Mouse (Mus musculus) kidney, embryonic 14.5 days (tissue): ENCODE measurements around the gene Dlg5. TPM values are rescaled to one million over a fixed set of nuclear protein-coding genes. Genes with fewer than 3 reads are reported as not detected.

Experiments used
- ATAC-seq: fragments of 200-750 bp; cut with Nextera tagmentation; 2 replicates; pipeline ENCODE4 v1.8.0; 2017; ENCODE audit warnings: moderate number of reproducible peaks, mild to moderate bottlenecking, moderate TSS enrichment, moderate library complexity; ENCODE audit not compliant: low FRiP score, low TSS enrichment
- H3K27ac ChIP-seq: fragments of 300-500 bp; sonication (generic); 2 replicates; pipeline ENCODE4 v1.5.1; 2014; ENCODE audit warnings: low read depth, mild to moderate bottlenecking, low read length, moderate library complexity, mixed read lengths
- H3K27me3 ChIP-seq: fragments of 300-500 bp; sonication (generic); 2 replicates; pipeline ENCODE4 v1.6.1; 2014; ENCODE audit warnings: mild to moderate bottlenecking, low read length; ENCODE audit not compliant: control insufficient read depth, insufficient read depth
- H3K36me3 ChIP-seq: fragments of 300-500 bp; sonication (generic); 2 replicates; pipeline ENCODE4 v1.6.1; 2014; ENCODE audit warnings: low read length, mixed read lengths; ENCODE audit not compliant: control insufficient read depth, insufficient read depth
- H3K4me1 ChIP-seq: fragments of 300-500 bp; sonication (generic); 2 replicates; pipeline ENCODE4 v1.6.1; 2014; ENCODE audit warnings: low read length, mixed read lengths; ENCODE audit not compliant: control insufficient read depth, insufficient read depth
- H3K4me2 ChIP-seq: fragments of 300-500 bp; sonication (generic); replicated peaks from 2 replicates; pipeline ENCODE4 v1.6.1; 2014; ENCODE audit warnings: low read depth, mild to moderate bottlenecking, low read length
- H3K4me3 ChIP-seq: fragments of 300-500 bp; sonication (generic); 2 replicates; pipeline ENCODE4 v1.5.1; 2014; ENCODE audit warnings: mild to moderate bottlenecking, low read length
- H3K9ac ChIP-seq: fragments of 300-500 bp; sonication (generic); 2 replicates; pipeline ENCODE4 v1.6.1; 2014; ENCODE audit warnings: low read depth, mild to moderate bottlenecking, low read length, moderate library complexity
- H3K9me3 ChIP-seq: fragments of 300-500 bp; sonication (generic); 2 replicates; pipeline ENCODE4 v1.6.1; 2016; ENCODE audit warnings: low read length; ENCODE audit not compliant: control insufficient read depth
- WGBS: fragments of 180-500 bp; shearing (Covaris S2); extraction: QIAGEN DNeasy Blood & Tissue Kit; methylation state at CpG from one replicate; pipeline ENCODE4 v1.1.7; 2014; 5-methylcytosine and 5-hydroxymethylcytosine counted together
- polyA plus RNA-seq: library from polyadenylated mRNA; unstranded; fragments of >200 nt; fragmentation: Nextera tagmentation; extraction: Ambion mirVana; gene quantifications from 2 replicates; pipeline ENCODE4 v1.2.1, GENCODE M21; 2014

Dlg5 gene
- polyA plus RNA-seq, 1 experiment from 2014 or later, result 26.9 TPM

- H3K4me3 ChIP-seq, result no peak overlapping the region
- ATAC-seq, result no peak
- peaks cover 2% of the 10 kb centered on the region; the same call in 1 of the 2 replicates for H3K4me1 ChIP-seq
- no peaks in the 10 kb centered on the region for H3K36me3 ChIP-seq
- no peaks in the 10 kb centered on the region for H3K9me3 ChIP-seq
- H3K27me3 ChIP-seq, result no peaks in the 10 kb centered on the region
- H3K9ac ChIP-seq, result no peak overlapping the region
- 55% methylated on average over 3 of the region's 3 CpGs for WGBS
- H3K4me2 ChIP-seq, result no peak overlapping the region
- H3K27ac ChIP-seq, result no peak overlapping the region
Observed at GRCm38 (mm10) chr14:24222759-24223158, 23.0 kb downstream of the Dlg5 start.

GRCm38 (mm10) chr14:24222273-24222672, 23.4 kb downstream of the Dlg5 start:
- Histone ChIP-seq H3K4me2 (no peak overlapping the region), H3K9me3 (no peaks in the 10 kb centered on the region), H3K4me3 (no peak overlapping the region), H3K27me3 (no peaks in the 10 kb centered on the region), H3K36me3 (no peaks in the 10 kb centered on the region), H3K4me1 (peaks cover 6% of the 10 kb centered on the region), H3K27ac (no peak overlapping the region), H3K9ac (no peak overlapping the region)
- no peak for ATAC-seq
- 71% methylated on average over 3 of the region's 3 CpGs for WGBS

- Histone ChIP-seq H3K9me3 (no peaks in the 10 kb centered on the region), H3K27ac (no peak overlapping the region), H3K27me3 (no peaks in the 10 kb centered on the region), H3K4me2 (no peak overlapping the region), H3K4me3 (no peak overlapping the region), H3K4me1 (peaks cover 50% of the 10 kb centered on the region), H3K9ac (no peak overlapping the region), H3K36me3 (no peaks in the 10 kb centered on the region)
- 57% methylated on average over 8 of the region's 8 CpGs for WGBS
- no peak for ATAC-seq
Observed at GRCm38 (mm10) chr14:24217362-24217722, 28.4 kb downstream of the Dlg5 start.

GRCm38 (mm10) chr14:24216678-24217361, 28.9 kb downstream of the Dlg5 start:
- Histone ChIP-seq H3K9ac (no peak overlapping the region), H3K27me3 (no peaks in the 10 kb centered on the region), H3K36me3 (no peaks in the 10 kb centered on the region), H3K9me3 (no peaks in the 10 kb centered on the region), H3K27ac (peak overlapping the region; percentile 42; the same call in 1 of the 2 replicates), H3K4me2 (no peak overlapping the region), H3K4me1 (peaks cover 55% of the 10 kb centered on the region), H3K4me3 (no peak overlapping the region)
- WGBS, result 43% methylated on average over 11 of the region's 11 CpGs
- ATAC-seq, result peak; percentile 29; the same call in 1 of the 2 replicates

- peaks cover 59% of the 10 kb centered on the region for H3K4me1 ChIP-seq
- H3K36me3 ChIP-seq, result no peaks in the 10 kb centered on the region
- H3K27me3 ChIP-seq, result no peaks in the 10 kb centered on the region
- H3K27ac ChIP-seq, result no peak overlapping the region
- H3K9ac ChIP-seq, result no peak overlapping the region
- no peaks in the 10 kb centered on the region for H3K9me3 ChIP-seq
- no peak overlapping the region for H3K4me2 ChIP-seq
- ATAC-seq, result peak; percentile 61
- H3K4me3 ChIP-seq, result no peak overlapping the region
- 22% methylated on average over 4 of the region's 4 CpGs for WGBS
Observed at GRCm38 (mm10) chr14:24216064-24216463, 29.7 kb downstream of the Dlg5 start.

- 71% methylated on average over 9 of the region's 9 CpGs for WGBS
- Histone ChIP-seq H3K4me2 (no peak overlapping the region), H3K9me3 (no peaks in the 10 kb centered on the region), H3K4me1 (peaks cover 61% of the 10 kb centered on the region), H3K27ac (no peak overlapping the region), H3K27me3 (no peaks in the 10 kb centered on the region), H3K36me3 (no peaks in the 10 kb centered on the region), H3K9ac (no peak overlapping the region), H3K4me3 (no peak overlapping the region)
- no peak for ATAC-seq
Observed at GRCm38 (mm10) chr14:24214436-24214835, 31.3 kb downstream of the Dlg5 start.

GRCm38 (mm10) chr14:24213336-24213735, 32.4 kb downstream of the Dlg5 start:
- peaks cover 61% of the 10 kb centered on the region for H3K4me1 ChIP-seq
- no peak overlapping the region for H3K4me2 ChIP-seq
- no peaks in the 10 kb centered on the region for H3K36me3 ChIP-seq
- H3K9ac ChIP-seq, result no peak overlapping the region
- no peaks in the 10 kb centered on the region for H3K27me3 ChIP-seq
- WGBS, result 59% methylated on average over 2 of the region's 2 CpGs
- H3K9me3 ChIP-seq, result no peaks in the 10 kb centered on the region
- no peak for ATAC-seq
- H3K4me3 ChIP-seq, result no peak overlapping the region
- no peak overlapping the region for H3K27ac ChIP-seq

- Histone ChIP-seq H3K9ac (no peak overlapping the region), H3K27ac (no peak overlapping the region), H3K9me3 (no peaks in the 10 kb centered on the region), H3K27me3 (no peaks in the 10 kb centered on the region), H3K4me1 (peaks cover 60% of the 10 kb centered on the region), H3K36me3 (no peaks in the 10 kb centered on the region), H3K4me3 (no peak overlapping the region), H3K4me2 (no peak overlapping the region)
- ATAC-seq, result no peak
- 27% methylated on average over 5 of the region's 5 CpGs for WGBS
Observed at GRCm38 (mm10) chr14:24212861-24213260, 32.9 kb downstream of the Dlg5 start.

GRCm38 (mm10) chr14:24207360-24207752, 38.4 kb downstream of the Dlg5 start:
- 34% methylated on average over 13 of the region's 13 CpGs for WGBS

More at GRCm38 (mm10) chr14:24207360-24207752, 38.4 kb downstream of the Dlg5 start:
- Histone ChIP-seq H3K9ac (no peak overlapping the region), H3K9me3 (no peaks in the 10 kb centered on the region), H3K4me2 (no peak overlapping the region), H3K36me3 (no peaks in the 10 kb centered on the region), H3K4me3 (no peak overlapping the region), H3K4me1 (peaks cover 40% of the 10 kb centered on the region), H3K27ac (peak overlapping the region; percentile 4; the same call in 1 of the 2 replicates), H3K27me3 (no peaks in the 10 kb centered on the region)
- no peak for ATAC-seq
